In genomic region chr3:109469465-109469864, GRCm38 (mm10) we compare ENCODE assay signal across 8 mouse cellular contexts.
DNase-seq lines count a peak whose midpoint lies in the region; ATAC-seq and TF ChIP-seq lines count a peak whose summit lies in the region.

No protein-coding gene starts in this region.

- H3K27ac ChIP-seq in left cerebral cortex, adult 2 months = no peak overlapping the region

- TF ChIP-seq CTCF in left cerebral cortex, adult 2 months (IDR thresholded peaks at IDR 0.05) = no peak

- ATAC-seq in erythroblast, adult 5-6 weeks (replicated peaks; ENCODE audit: low FRiP score, poor library complexity, severe bottlenecking) = no peak
- ATAC-seq in granulocyte monocyte progenitor cell, adult 5-6 weeks (replicated peaks; ENCODE audit: poor library complexity, severe bottlenecking) = no peak

- no peak overlapping the region for H3K4me3 ChIP-seq in left cerebral cortex, adult 2 months

- DNase-seq in left cerebral cortex, adult 18-20 months (ENCODE audit: low spot score in 2 of 2) = peak; percentile 18 to 32
- no peak for DNase-seq in left cerebral cortex, adult 2 months (ENCODE audit: extremely low spot score in 1 of 2, low spot score in 2 of 2)
- DNase-seq in adrenal gland, postnatal 25 days = peak; percentile 69
- DNase-seq in heart, adult 8-10 months (ENCODE audit: low spot score) = peak; percentile 60
- DNase-seq in lung, postnatal 36 days = peak; percentile 75
- DNase-seq in right cerebral cortex, postnatal 4 days = no peak

- intact Hi-C loops in left cerebral cortex, adult 2 months (cut with DNase I) = no loop called here

Comparison
In these comparisons a context has a peak if more than half of its experiments do, and no peak if none do; other contexts are left out.
1. DNase-seq: peak in left cerebral cortex, adult 18-20 months (2 of 2), adrenal gland, postnatal 25 days (single experiment), heart, adult 8-10 months (single experiment) and lung, postnatal 36 days (single experiment); none in left cerebral cortex, adult 2 months (0 of 2) and right cerebral cortex, postnatal 4 days (single experiment).